Mouse (Mus musculus): ENCODE measurements around the gene Otof. TPM values are rescaled to one million over a fixed set of nuclear protein-coding genes. Genes with fewer than 3 reads are reported as not detected.

The Otof gene
- polyA plus RNA-seq, 1 experiment from 2014 or later: 0.94 TPM

- no peak overlapping the region for H3K9ac ChIP-seq
- 39% methylated on average over 10 of the region's 10 CpGs for WGBS
- no peaks in the 10 kb centered on the region for H3K4me1 ChIP-seq
- H3K36me3 ChIP-seq: no peaks in the 10 kb centered on the region
- H3K4me3 ChIP-seq: no peak overlapping the region
- H3K27me3 ChIP-seq: no peaks in the 10 kb centered on the region
- no peak overlapping the region for H3K4me2 ChIP-seq
- ATAC-seq (ENCODE audit: insufficient number of reproducible peaks, insufficient read depth, low FRiP score, low TSS enrichment, low read depth): no peak
- no peaks in the 10 kb centered on the region for H3K9me3 ChIP-seq
- no peak overlapping the region for H3K27ac ChIP-seq
Observed at GRCm38 (mm10) chr5:30476534-30476933, 14.8 kb upstream of the Otof start.

- no peak overlapping the region for H3K9ac ChIP-seq
- H3K9me3 ChIP-seq: no peaks in the 10 kb centered on the region
- ATAC-seq (ENCODE audit: insufficient number of reproducible peaks, insufficient read depth, low FRiP score, low TSS enrichment, low read depth): no peak
- H3K4me2 ChIP-seq: no peak overlapping the region
- H3K36me3 ChIP-seq: no peaks in the 10 kb centered on the region
- WGBS: 63% methylated on average over 5 of the region's 5 CpGs
- H3K27me3 ChIP-seq: peaks cover 7% of the 10 kb centered on the region
- 0 out of 2 replicates have a peak, but pooled peaks cover 3% of the 10 kb centered on the region for H3K4me1 ChIP-seq
- H3K27ac ChIP-seq: no peak overlapping the region
- no peak overlapping the region for H3K4me3 ChIP-seq
Observed at GRCm38 (mm10) chr5:30472148-30472547, 10.4 kb upstream of the Otof start.

GRCm38 (mm10) chr5:30470454-30470853 lies 8.7 kb upstream of the Otof start:
- H3K4me1 ChIP-seq: peaks cover 11% of the 10 kb centered on the region
- no peak overlapping the region for H3K27ac ChIP-seq
- no peak overlapping the region for H3K4me2 ChIP-seq
- no peaks in the 10 kb centered on the region for H3K9me3 ChIP-seq
- H3K36me3 ChIP-seq: no peaks in the 10 kb centered on the region
- H3K4me3 ChIP-seq: no peak overlapping the region
- no peak for ATAC-seq (ENCODE audit: insufficient number of reproducible peaks, insufficient read depth, low FRiP score, low TSS enrichment, low read depth)
- H3K27me3 ChIP-seq: peaks cover 24% of the 10 kb centered on the region
- 43% methylated on average over 6 of the region's 6 CpGs for WGBS
- H3K9ac ChIP-seq: no peak overlapping the region

- no peak for ATAC-seq (ENCODE audit: insufficient number of reproducible peaks, insufficient read depth, low FRiP score, low TSS enrichment, low read depth)
- peak overlapping the region; percentile 58 for H3K4me2 ChIP-seq
- peaks cover 21% of the 10 kb centered on the region for H3K4me1 ChIP-seq
- 0 out of 2 replicates have a peak overlapping the region, but pooled peaks have one; percentile 27 for H3K9ac ChIP-seq
- H3K4me3 ChIP-seq: peak overlapping the region; percentile 27
- no peak overlapping the region for H3K27ac ChIP-seq
- peaks cover 46% of the 10 kb centered on the region for H3K27me3 ChIP-seq
- no peaks in the 10 kb centered on the region for H3K36me3 ChIP-seq
- WGBS: 29% methylated on average over 9 of the region's 9 CpGs
- no peaks in the 10 kb centered on the region for H3K9me3 ChIP-seq
Observed at GRCm38 (mm10) chr5:30466315-30466714, 4.6 kb upstream of the Otof start.

- peaks cover 46% of the 10 kb centered on the region for H3K27me3 ChIP-seq
- peak within 1 kb of the TSS; percentile 58 for H3K4me2 ChIP-seq
- ATAC-seq (ENCODE audit: insufficient number of reproducible peaks, insufficient read depth, low FRiP score, low TSS enrichment, low read depth): no peak
- H3K9ac ChIP-seq: 0 out of 2 replicates have a peak within 1 kb of the TSS, but pooled peaks have one; percentile 27
- H3K27ac ChIP-seq: no peak within 1 kb of the TSS
- WGBS: 18% methylated on average over 21 of the region's 21 CpGs
- H3K36me3 ChIP-seq: no peaks in the 10 kb centered on the region
- H3K9me3 ChIP-seq: no peaks in the 10 kb centered on the region
- peak within 1 kb of the TSS; percentile 27 for H3K4me3 ChIP-seq
- H3K4me1 ChIP-seq: peaks cover 23% of the 10 kb centered on the region
Observed at GRCm38 (mm10) chr5:30465861-30466260, 4.1 kb upstream of the Otof start, which contains the start of gene 1700001C02Rik. 1700001C02Rik (plus strand) TSS chr5:30466047.

- WGBS: 49% methylated on average over 4 of the region's 4 CpGs
- no peak for ATAC-seq (ENCODE audit: insufficient number of reproducible peaks, insufficient read depth, low FRiP score, low TSS enrichment, low read depth)
- H3K27ac ChIP-seq: no peak overlapping the region
- no peaks in the 10 kb centered on the region for H3K9me3 ChIP-seq
- H3K4me2 ChIP-seq: no peak overlapping the region
- peaks cover 23% of the 10 kb centered on the region for H3K4me1 ChIP-seq
- H3K9ac ChIP-seq: no peak overlapping the region
- H3K27me3 ChIP-seq: peaks cover 27% of the 10 kb centered on the region
- H3K36me3 ChIP-seq: no peaks in the 10 kb centered on the region
- H3K4me3 ChIP-seq: no peak overlapping the region
Observed at GRCm38 (mm10) chr5:30460155-30460554, 1.6 kb downstream of the Otof start.

- no peak for ATAC-seq (ENCODE audit: insufficient number of reproducible peaks, insufficient read depth, low FRiP score, low TSS enrichment, low read depth)
- Histone ChIP-seq H3K27ac (no peak overlapping the region), H3K4me2 (no peak overlapping the region), H3K4me3 (no peak overlapping the region), H3K36me3 (no peaks in the 10 kb centered on the region), H3K4me1 (peaks cover 11% of the 10 kb centered on the region), H3K9me3 (no peaks in the 10 kb centered on the region), H3K9ac (no peak overlapping the region), H3K27me3 (peaks cover 8% of the 10 kb centered on the region; the same call in 1 of the 2 replicates)
- 60% methylated on average over 6 of the region's 6 CpGs for WGBS
Observed at GRCm38 (mm10) chr5:30456056-30456455, 5.7 kb downstream of the Otof start.

- Histone ChIP-seq H3K27me3 (no peaks in the 10 kb centered on the region), H3K4me1 (no peaks in the 10 kb centered on the region), H3K9me3 (no peaks in the 10 kb centered on the region), H3K27ac (no peak overlapping the region), H3K4me3 (no peak overlapping the region), H3K9ac (no peak overlapping the region), H3K36me3 (no peaks in the 10 kb centered on the region), H3K4me2 (no peak overlapping the region)
- 78% methylated on average over 13 of the region's 13 CpGs for WGBS
- ATAC-seq (ENCODE audit: insufficient number of reproducible peaks, insufficient read depth, low FRiP score, low TSS enrichment, low read depth): no peak
Observed at GRCm38 (mm10) chr5:30444327-30444895, 17.3 kb downstream of the Otof start.

- Histone ChIP-seq H3K27me3 (no peaks in the 10 kb centered on the region), H3K9me3 (no peaks in the 10 kb centered on the region), H3K27ac (no peak overlapping the region), H3K36me3 (no peaks in the 10 kb centered on the region), H3K9ac (no peak overlapping the region), H3K4me1 (no peaks in the 10 kb centered on the region), H3K4me2 (no peak overlapping the region), H3K4me3 (no peak overlapping the region)
- 63% methylated on average over 5 of the region's 5 CpGs for WGBS
- no peak for ATAC-seq (ENCODE audit: insufficient number of reproducible peaks, insufficient read depth, low FRiP score, low TSS enrichment, low read depth)
Observed at GRCm38 (mm10) chr5:30442196-30442595, 19.5 kb downstream of the Otof start.

- Histone ChIP-seq H3K4me3 (no peak overlapping the region), H3K27ac (no peak overlapping the region), H3K27me3 (no peaks in the 10 kb centered on the region), H3K4me1 (no peaks in the 10 kb centered on the region), H3K9me3 (no peaks in the 10 kb centered on the region), H3K9ac (no peak overlapping the region), H3K4me2 (no peak overlapping the region), H3K36me3 (no peaks in the 10 kb centered on the region)
- 88% methylated on average over 8 of the region's 8 CpGs for WGBS
- no peak for ATAC-seq (ENCODE audit: insufficient number of reproducible peaks, insufficient read depth, low FRiP score, low TSS enrichment, low read depth)
Observed at GRCm38 (mm10) chr5:30440308-30440906, 21.3 kb downstream of the Otof start.

- Histone ChIP-seq H3K9ac (no peak overlapping the region), H3K27me3 (no peaks in the 10 kb centered on the region), H3K36me3 (no peaks in the 10 kb centered on the region), H3K4me3 (no peak overlapping the region), H3K4me2 (no peak overlapping the region), H3K4me1 (no peaks in the 10 kb centered on the region), H3K9me3 (no peaks in the 10 kb centered on the region), H3K27ac (no peak overlapping the region)
- 43% methylated on average over 2 of the region's 2 CpGs for WGBS
- ATAC-seq (ENCODE audit: insufficient number of reproducible peaks, insufficient read depth, low FRiP score, low TSS enrichment, low read depth): no peak
Observed at GRCm38 (mm10) chr5:30438931-30439330, 22.8 kb downstream of the Otof start.

- no peak overlapping the region for H3K4me3 ChIP-seq
- no peak overlapping the region for H3K4me2 ChIP-seq
- no peak for ATAC-seq (ENCODE audit: insufficient number of reproducible peaks, insufficient read depth, low FRiP score, low TSS enrichment, low read depth)
- no peaks in the 10 kb centered on the region for H3K9me3 ChIP-seq
- H3K36me3 ChIP-seq: no peaks in the 10 kb centered on the region
- H3K27ac ChIP-seq: no peak overlapping the region
- H3K27me3 ChIP-seq: no peaks in the 10 kb centered on the region
- no peak overlapping the region for H3K9ac ChIP-seq
- H3K4me1 ChIP-seq: peaks cover 8% of the 10 kb centered on the region; the same call in 1 of the 2 replicates
- WGBS: 67% methylated on average over 6 of the region's 6 CpGs
Observed at GRCm38 (mm10) chr5:30427406-30427805, 34.3 kb downstream of the Otof start.
